Mouse (Mus musculus): ENCODE measurements around the gene Hspa1b.

DNA sequence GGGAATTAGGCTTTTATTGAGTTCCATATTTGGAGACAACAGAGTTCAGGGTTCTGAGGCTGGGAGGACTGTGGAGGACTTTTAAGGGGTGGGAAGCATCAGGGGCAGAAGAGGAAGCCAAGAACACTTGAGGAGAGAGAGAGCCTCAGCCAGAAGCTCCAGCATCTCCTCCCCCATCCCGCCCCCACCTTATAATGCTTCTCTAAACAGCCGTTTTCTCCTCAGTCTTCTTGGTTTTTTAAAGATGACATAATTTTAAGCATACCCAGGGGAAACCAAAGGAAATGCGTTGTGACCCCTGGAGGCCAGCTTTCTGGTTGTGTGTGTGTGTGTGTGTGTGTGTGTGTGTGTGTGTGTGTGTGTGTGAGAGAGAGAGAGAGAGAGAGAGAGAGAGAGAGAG lies 3.1 kb upstream of the Hspa1b start:
- no peak for TF ChIP-seq NANOG (IDR thresholded peaks at IDR 0.05; ENCODE audit: borderline replicate concordance, low read length)
- no peak for TF ChIP-seq CTCF (conservative IDR thresholded peaks at IDR 0.05; ENCODE audit: low read length)
- no peak for TF ChIP-seq POU5F1 (IDR thresholded peaks at IDR 0.05; ENCODE audit: borderline replicate concordance, low read length)

Measured in E14TG2a.4 (cell line).